8 mouse cellular contexts compared by ENCODE assay signal in the genomic region with DNA sequence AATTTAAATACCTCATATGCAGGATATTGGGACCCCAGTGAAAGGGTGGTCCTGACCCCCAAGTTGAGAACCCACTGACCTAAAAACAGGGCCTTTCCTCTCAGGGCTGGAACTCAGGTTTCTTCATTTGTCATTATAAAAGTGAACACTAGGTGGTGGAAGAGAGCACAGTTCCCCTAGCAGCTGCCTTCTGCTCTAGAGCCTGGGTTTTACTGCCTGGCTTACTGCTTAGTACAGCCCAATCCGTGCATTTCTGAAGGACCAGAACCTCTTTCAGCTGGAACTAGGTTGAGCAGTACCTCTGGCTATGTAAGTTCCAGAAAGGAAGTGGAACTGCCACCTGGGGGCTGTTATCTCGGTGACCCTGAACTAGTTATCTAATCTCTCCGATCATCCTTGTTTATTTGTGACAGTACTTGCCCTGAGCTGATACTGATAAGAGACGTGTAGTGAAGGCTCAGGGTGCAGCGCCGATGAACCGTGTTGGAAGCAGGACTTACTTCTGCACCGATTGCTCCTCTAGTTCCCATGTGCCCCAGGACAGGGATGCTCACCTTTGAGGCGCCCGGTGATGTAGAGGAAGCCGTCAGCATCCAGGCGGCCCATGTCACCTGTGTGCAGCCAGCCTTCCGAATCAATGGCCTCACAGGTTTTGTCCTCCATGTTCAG. TPM values are rescaled to one million over a fixed set of nuclear protein-coding genes. Genes with fewer than 3 reads are reported as not detected.
DNase-seq lines count a peak whose midpoint lies in the region; ATAC-seq lines count a peak whose summit lies in the region.

No protein-coding gene starts in this region.

- H3K4me1 ChIP-seq in liver, embryonic 15.5 days (replicated peaks), result peaks cover 5% of the 10 kb centered on the region
- no peaks in the 10 kb centered on the region for H3K4me1 ChIP-seq in neural tube, embryonic 14.5 days (ENCODE audit: control insufficient read depth, insufficient read depth, low read length)

- no peak overlapping the region for H3K4me3 ChIP-seq in liver, embryonic 15.5 days (replicated peaks)
- no peak overlapping the region for H3K4me3 ChIP-seq in neural tube, embryonic 14.5 days (ENCODE audit: low read depth, low read length)

- no peaks in the 10 kb centered on the region for H3K27me3 ChIP-seq in liver, embryonic 15.5 days
- H3K27me3 ChIP-seq in neural tube, embryonic 14.5 days (ENCODE audit: control insufficient read depth, insufficient read depth, low read length), result no peaks in the 10 kb centered on the region

- 36% methylated on average over 13 of the region's 13 CpGs for WGBS in liver, embryonic 15.5 days (ENCODE audit: insufficient replicate concordance)
- 77% methylated on average over 13 of the region's 13 CpGs for WGBS in neural tube, embryonic 14.5 days

- ATAC-seq in common myeloid progenitor, adult 5-6 weeks (replicated peaks; ENCODE audit: low read depth, poor library complexity, severe bottlenecking), result peak; percentile 92
- no peak for ATAC-seq in liver, embryonic 15.5 days (ENCODE audit: insufficient read depth)
- ATAC-seq in neural tube, embryonic 14.5 days (ENCODE audit: low read depth), result peak; percentile 72; the same call in 1 of the 2 replicates

- H3K4me2 ChIP-seq in liver, embryonic 15.5 days, result 0 out of 2 replicates have a peak overlapping the region, but pooled peaks have one; percentile 6
- H3K4me2 ChIP-seq in neural tube, embryonic 14.5 days (ENCODE audit: low read depth, low read length), result no peak overlapping the region

- H3K36me3 ChIP-seq in liver, embryonic 15.5 days (replicated peaks), result no peaks in the 10 kb centered on the region
- H3K36me3 ChIP-seq in neural tube, embryonic 14.5 days (ENCODE audit: control insufficient read depth, insufficient read depth, low read length), result no peaks in the 10 kb centered on the region

- DNase-seq in left cerebral cortex, adult 11 months (ENCODE audit: low spot score), result peak; percentile 26
- DNase-seq in left cerebral cortex, adult 8-10 months (ENCODE audit: low spot score in 2 of 2), result no peak
- DNase-seq in Muller cell, postnatal 12 days (ENCODE audit: inconsistent ontology term), result peak; percentile 24
- DNase-seq in hindlimb bud, embryonic 11.5 days (ENCODE audit: extremely low spot score, low read depth, low spot score), result peak; percentile 73
- no peak for DNase-seq in urinary bladder, postnatal 10 days (ENCODE audit: low spot score)

- H3K27ac ChIP-seq in liver, embryonic 15.5 days (replicated peaks), result no peak overlapping the region
- no peak overlapping the region for H3K27ac ChIP-seq in neural tube, embryonic 14.5 days (ENCODE audit: low read depth, low read length)

- H3K9ac ChIP-seq in liver, embryonic 15.5 days, result no peak overlapping the region
- no peak overlapping the region for H3K9ac ChIP-seq in neural tube, embryonic 14.5 days (replicated peaks; ENCODE audit: low read depth, low read length)

- H3K9me3 ChIP-seq in liver, embryonic 15.5 days (replicated peaks), result no peaks in the 10 kb centered on the region
- H3K9me3 ChIP-seq in neural tube, embryonic 14.5 days (ENCODE audit: control insufficient read depth, low read length), result no peaks in the 10 kb centered on the region

RNA-seq across cellular contexts. Expression of a gene that starts 28.2 kb away (rescaled TPM):
- 100 to 1,000 TPM; 164 to 185 (median 182) TPM for total RNA-seq in left cerebral cortex, adult 8-10 months (2022)
- 86.3 and 104 TPM in 2 replicates for total RNA-seq in common myeloid progenitor, adult 5-6 weeks (2017)
- polyA plus RNA-seq in liver, embryonic 15.5 days (2015; fragmentation: Nextera tagmentation; extraction: Ambion mirVana), result 63.9 and 71.4 TPM in 2 replicates
- polyA plus RNA-seq in neural tube, embryonic 14.5 days (2014; fragmentation: Nextera tagmentation; extraction: Ambion mirVana), result 165 and 178 TPM in 2 replicates

RNA-seq across cellular contexts. Expression of a gene that starts 47.4 kb away (rescaled TPM):
- total RNA-seq in left cerebral cortex, adult 8-10 months (2022), result 100 to 1,000 TPM; 111 to 132 (median 117) TPM
- not detected in 2 replicates for total RNA-seq in common myeloid progenitor, adult 5-6 weeks (2017)
- polyA plus RNA-seq in liver, embryonic 15.5 days (2015; fragmentation: Nextera tagmentation; extraction: Ambion mirVana), result 0.09 and 0.13 TPM in 2 replicates
- polyA plus RNA-seq in neural tube, embryonic 14.5 days (2014; fragmentation: Nextera tagmentation; extraction: Ambion mirVana), result 28.8 and 35.5 TPM in 2 replicates

RNA-seq across cellular contexts. Expression of a gene that starts 54.3 kb away (rescaled TPM):
- total RNA-seq in left cerebral cortex, adult 8-10 months (2022), result 10 to 100 TPM; 23.8 to 29.4 (median 24.7) TPM
- not detected in 2 replicates for total RNA-seq in common myeloid progenitor, adult 5-6 weeks (2017)
- 1.5 and 1.6 TPM in 2 replicates for polyA plus RNA-seq in liver, embryonic 15.5 days (2015; fragmentation: Nextera tagmentation; extraction: Ambion mirVana)
- polyA plus RNA-seq in neural tube, embryonic 14.5 days (2014; fragmentation: Nextera tagmentation; extraction: Ambion mirVana), result 67.5 and 80.4 TPM in 2 replicates

Comparison
In these comparisons a context has a peak if more than half of its experiments do, and no peak if none do; other contexts are left out.
1. DNase-seq: peak in left cerebral cortex, adult 11 months (single experiment), Muller cell, postnatal 12 days (single experiment) and hindlimb bud, embryonic 11.5 days (single experiment); none in left cerebral cortex, adult 8-10 months (0 of 2) and urinary bladder, postnatal 10 days (single experiment).
2. RNA of a gene that starts 47.4 kb away (total RNA-seq): 111 to 132 TPM in left cerebral cortex, adult 8-10 months; not detected in common myeloid progenitor, adult 5-6 weeks; every median in the first group is over 100 times any median in the second.
3. RNA of a gene that starts 54.3 kb away (total RNA-seq): 23.8 to 29.4 TPM in left cerebral cortex, adult 8-10 months; not detected in common myeloid progenitor, adult 5-6 weeks; every median in the first group is over 10 times any median in the second.